Mouse (Mus musculus) activated CD4-positive, CD25-positive, alpha-beta regulatory T cell, adult 9 weeks (primary cell): Measurements from ENCODE around the gene Sh3glb2. TPM values are rescaled to one million over a fixed set of nuclear protein-coding genes. Genes with fewer than 3 reads are reported as not detected.

Experiments
- polyA plus RNA-seq: library from polyadenylated mRNA; unstranded; fragments of 100-300 nt; shearing (Covaris generic); gene quantifications from one replicate; pipeline ENCODE4 v1.2.1, GENCODE M21; 2017

Gene Sh3glb2
- 148 TPM for polyA plus RNA-seq

GRCm38 (mm10) chr2:30358533-30359531 lies at the start of gene Sh3glb2:
Gene Sh3glb2 (minus strand): TSS chr2:30359337.

GRCm38 (mm10) chr2:30392114-30392576 lies 33.0 kb upstream of the Sh3glb2 start, which contains the start of gene Dolpp1:
Gene Dolpp1 (plus strand): TSS chr2:30392254.

GRCm38 (mm10) chr2:30363773-30364650 lies 4.9 kb upstream of the Sh3glb2 start, which contains the start of gene Miga2:
Gene Miga2 (plus strand): TSS chr2:30364233.

Other genes with a start within 250 kb of the Sh3glb2 start
- 34.3 TPM for gene Zer1, start 234.8 kb downstream of the Sh3glb2 start, polyA plus RNA-seq
- gene Tbc1d13, start 225.6 kb downstream of the Sh3glb2 start, polyA plus RNA-seq, result 7.7 TPM
- gene Endog, start 187.8 kb downstream of the Sh3glb2 start, polyA plus RNA-seq, result 2.3 TPM
- 42.8 TPM for gene Spout1, start 180.9 kb downstream of the Sh3glb2 start, polyA plus RNA-seq
- 12.3 TPM for gene Kyat1, start 153.5 kb downstream of the Sh3glb2 start, polyA plus RNA-seq
- gene Lrrc8a, start 121.6 kb downstream of the Sh3glb2 start, polyA plus RNA-seq, result 7.8 TPM
- 3.9 TPM for gene Gm28035, start 118.8 kb downstream of the Sh3glb2 start, polyA plus RNA-seq
- 7.2 TPM for gene Phyhd1, start 93.1 kb downstream of the Sh3glb2 start, polyA plus RNA-seq
- gene Gm28038, start 78.3 kb downstream of the Sh3glb2 start, polyA plus RNA-seq, result not detected
- 17.4 TPM for gene Dolk, start 73.0 kb downstream of the Sh3glb2 start, polyA plus RNA-seq
- 27.8 TPM for gene Nup188, start 72.9 kb downstream of the Sh3glb2 start, polyA plus RNA-seq
- 15.6 TPM for gene Miga2, start 4.9 kb upstream of the Sh3glb2 start, polyA plus RNA-seq
- gene Dolpp1, start 32.9 kb upstream of the Sh3glb2 start, polyA plus RNA-seq, result 38.7 TPM
- gene Crat, start 56.5 kb upstream of the Sh3glb2 start, polyA plus RNA-seq, result 6.7 TPM
- 126 TPM for gene Ptpa, start 56.7 kb upstream of the Sh3glb2 start, polyA plus RNA-seq
- 0.13 TPM for gene Ier5l, start 114.9 kb upstream of the Sh3glb2 start, polyA plus RNA-seq
- 0.45 TPM for gene Cstad, start 235.7 kb upstream of the Sh3glb2 start, polyA plus RNA-seq